ENCODE assay signal across 6 mouse cellular contexts in the genomic region with DNA sequence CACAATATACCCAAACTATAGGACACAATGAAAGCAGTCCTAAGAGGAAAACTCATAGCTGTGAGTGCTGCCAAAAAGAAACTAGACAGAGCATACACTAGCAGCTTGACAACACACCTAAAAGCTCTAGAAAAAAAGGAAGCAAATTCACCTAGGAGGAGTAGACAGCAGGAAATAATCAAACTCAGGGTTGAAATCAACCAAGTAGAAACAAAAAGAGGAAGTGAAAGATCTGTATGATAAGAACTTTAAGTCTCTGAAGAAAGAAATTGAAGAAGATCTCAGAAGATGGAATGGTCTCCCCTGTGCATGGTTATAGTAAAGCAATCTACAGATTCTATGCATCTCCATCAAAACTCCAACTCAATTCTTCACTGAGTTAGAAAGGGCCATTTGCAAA. TPM values are rescaled to one million over a fixed set of nuclear protein-coding genes. Genes with fewer than 3 reads are reported as not detected.
A peak's percentile ranks its signal among the peaks of the same experiment; 100 is the strongest.
DNase-seq lines count a peak whose midpoint lies in the region; TF ChIP-seq lines count a peak whose summit lies in the region.
"Not testable (repeated sequence)": the region's sequence is repeated elsewhere in the genome, so short reads cannot be mapped to it uniquely, and the experiment has no call there.

No protein-coding gene starts in this region.

- H3K4me1 ChIP-seq in CH12.LX (ENCODE audit: control insufficient read depth in 1 of 2, insufficient read depth in 2 of 2); MEL (ENCODE audit: control insufficient read depth in 1 of 2, insufficient read depth in 2 of 2, low read length in 2 of 2): not testable (repeated sequence)

- TF ChIP-seq CTCF in CH12.LX (conservative IDR thresholded peaks at IDR 0.05 in 1 of 2, IDR thresholded peaks at IDR 0.05 in 1 of 2; ENCODE audit: low read depth in 2 of 2, low read length in 2 of 2); MEL (IDR thresholded peaks at IDR 0.05 in 2 of 3, conservative IDR thresholded peaks at IDR 0.05 in 1 of 3; ENCODE audit: control insufficient read depth in 1 of 3, insufficient read depth in 1 of 3, low read depth in 2 of 3, low read length in 3 of 3, poor library complexity in 1 of 3, severe bottlenecking in 1 of 3): not testable (repeated sequence)

- not testable (repeated sequence) for H3K9me3 ChIP-seq in CH12.LX (replicated peaks; ENCODE audit: low read length); MEL (replicated peaks; ENCODE audit: insufficient read depth, low read length)

- not testable (repeated sequence) for TF ChIP-seq POLR2A in CH12.LX (IDR thresholded peaks at IDR 0.05; ENCODE audit: low read depth, low read length); MEL (IDR thresholded peaks at IDR 0.05; ENCODE audit: control insufficient read depth in 1 of 2, insufficient read depth in 1 of 2, low read depth in 1 of 2, low read length in 2 of 2, poor library complexity in 1 of 2)

- H3K36me3 ChIP-seq in CH12.LX (replicated peaks in 1 of 2; ENCODE audit: control insufficient read depth in 1 of 2, insufficient read depth in 1 of 2, low read length in 1 of 2); MEL (ENCODE audit: control insufficient read depth in 1 of 2, insufficient read depth in 2 of 2, low read length in 2 of 2); splenic B cell, adult 2 months (ENCODE audit: control insufficient read depth, insufficient read depth, low read length, poor library complexity, severe bottlenecking): not testable (repeated sequence)

- DNase-seq in A20 (ENCODE audit: low read depth, low spot score) (peak; percentile 48), CH12.LX (ENCODE audit: extremely low read depth) (peak; percentile 21), MEL (ENCODE audit: low read depth, low spot score) (peak; percentile 15)
- DNase-seq in B cell, adult 2 months = peak; percentile 40 to 57
- DNase-seq in spleen, postnatal 36 days (ENCODE audit: low spot score in 2 of 2) = peak; percentile 8
- DNase-seq in splenic B cell, adult 2 months (ENCODE audit: low read depth, low spot score) = peak; percentile 49

- H3K9ac ChIP-seq in CH12.LX (ENCODE audit: insufficient read depth, low read depth); MEL (ENCODE audit: control insufficient read depth, low read depth, low read length, poor library complexity, severe bottlenecking): not testable (repeated sequence)

- in situ Hi-C loops in CH12.LX (cut with MboI; ENCODE audit: low pct_ligation_motif_present, low pct_unique_long_range_greater_than_20kb, low sequenced_read_pairs) = not testable (repeated sequence)

- not testable (repeated sequence) for H3K27me3 ChIP-seq in CH12.LX (replicated peaks); MEL (ENCODE audit: control insufficient read depth in 1 of 2, insufficient read depth in 2 of 2, low read length in 2 of 2); splenic B cell, adult 2 months (ENCODE audit: control insufficient read depth, insufficient read depth, low read length, poor library complexity, severe bottlenecking)

- H3K27ac ChIP-seq in CH12.LX (ENCODE audit: insufficient read depth, low read depth); MEL (ENCODE audit: control insufficient read depth, low read depth, low read length): not testable (repeated sequence)

- not testable (repeated sequence) for TF ChIP-seq RAD21 in CH12.LX (IDR thresholded peaks at IDR 0.05; ENCODE audit: low read depth, low read length); MEL (IDR thresholded peaks at IDR 0.05; ENCODE audit: low read depth, low read length)

- dilution Hi-C loops in CH12.LX (cut with MboI; ENCODE audit: extremely low pct_ligation_motif_present, extremely low pct_unique_long_range_greater_than_20kb, low sequenced_read_pairs) = not testable (repeated sequence)

- not testable (repeated sequence) for H3K4me3 ChIP-seq in CH12.LX (replicated peaks in 1 of 3; ENCODE audit: low read depth in 2 of 3, low read length in 2 of 3, poor library complexity in 1 of 3); MEL (ENCODE audit: control insufficient read depth in 1 of 2, insufficient read depth in 1 of 2, low read depth in 2 of 2, low read length in 2 of 2)

- H3K79me2 ChIP-seq in CH12.LX (replicated peaks; ENCODE audit: control insufficient read depth, extremely low read depth, insufficient read depth, poor library complexity, severe bottlenecking); MEL (ENCODE audit: control insufficient read depth, insufficient read depth, low read length, poor library complexity): not testable (repeated sequence)

- TF ChIP-seq EP300 in CH12.LX (IDR thresholded peaks at IDR 0.05; ENCODE audit: low read length) (peak; percentile 56), MEL (IDR thresholded peaks at IDR 0.05; ENCODE audit: low read depth in 1 of 2, low read length in 2 of 2) (peak in 1 of 2 experiments; percentile 58; a peak in 1 of 4 replicates)

- H3K4me2 ChIP-seq in CH12.LX (ENCODE audit: insufficient read depth, low read depth, poor library complexity, severe bottlenecking) = not testable (repeated sequence)

TF ChIP-seq in MEL, 35 proteins besides CTCF, POLR2A, EP300 and RAD21:
- TF ChIP-seq ZNF384 (IDR thresholded peaks at IDR 0.05; ENCODE audit: low read depth, low read length) (0 out of 2 replicates have a peak, but pooled peaks have one; percentile 26), GATA1 (IDR thresholded peaks at IDR 0.05; ENCODE audit: low read depth, low read length) (peak; percentile 68), RCOR1 (IDR thresholded peaks at IDR 0.05; ENCODE audit: low read depth, low read length) (peak; percentile 27; the same call in 1 of the 2 replicates)

RNA-seq across cellular contexts. Expression of a gene that starts 36.3 kb away (rescaled TPM):
- total RNA-seq in CH12.LX (2012; rRNA removed) (14.8 and 16.6 TPM in 2 replicates), CH12.LX (2014; rRNA removed) (50.7 and 58.8 TPM in 2 replicates), MEL (2012; rRNA removed) (14.5 and 16.7 TPM in 2 replicates)
- polyA plus RNA-seq in CH12.LX (2012; ENCODE audit: insufficient read length, low read depth) (25.3 and 28.1 TPM in 2 replicates), MEL (2012; ENCODE audit: insufficient read depth in 1 of 2, insufficient read length in 2 of 2, low read depth in 1 of 2, low replicate concordance in 2 of 2, missing spikeins in 1 of 2) (10 to 100 TPM in 1 of 2 experiments, not detected in 1; 10.9 TPM)
